Mouse (Mus musculus) heart, embryonic 14.5 days (tissue): ENCODE results near the gene Abhd11. TPM values are rescaled to one million over a fixed set of nuclear protein-coding genes. Genes with fewer than 3 reads are reported as not detected.
"Not testable (repeated sequence)": the region's sequence is repeated elsewhere in the genome, so short reads cannot be mapped to it uniquely, and the experiment has no call there.

Source experiments
- ATAC-seq: fragments of 200-750 bp; cut with Nextera tagmentation; 2 replicates; pipeline ENCODE4 v1.8.0; 2017; ENCODE audit warnings: low read depth, moderate TSS enrichment; ENCODE audit not compliant: insufficient number of reproducible peaks, insufficient read depth, low FRiP score
- H3K27ac ChIP-seq, 2 experiments: fragments of 200-500 bp in 1 of 2; fragments of 300-500 bp in 1 of 2; sonication (generic) in 1 of 2; replicated peaks in 1 of 2; 2 replicates each; pipeline ENCODE4 v1.5.1; 2012 to 2014; ENCODE audit warnings: low read depth in 2 of 2, low read length in 2 of 2, control low read depth in 1 of 2, mild to moderate bottlenecking in 1 of 2, mixed read lengths in 1 of 2; ENCODE audit not compliant: control insufficient read depth in 1 of 2, insufficient read depth in 1 of 2
- H3K27me3 ChIP-seq: fragments of 300-500 bp; sonication (generic); 2 replicates; pipeline ENCODE4 v1.6.1; 2014; ENCODE audit warnings: mild to moderate bottlenecking, low read length, control low read depth; ENCODE audit not compliant: control insufficient read depth, insufficient read depth
- H3K36me3 ChIP-seq: fragments of 300-500 bp; sonication (generic); 2 replicates; pipeline ENCODE4 v1.6.1; 2014; ENCODE audit warnings: mild to moderate bottlenecking, control low read depth, low read length, mixed read lengths; ENCODE audit not compliant: control insufficient read depth, insufficient read depth
- H3K4me1 ChIP-seq, 2 experiments: fragments of 200-500 bp in 1 of 2; fragments of 300-500 bp in 1 of 2; sonication (generic) in 1 of 2; 2 replicates each; pipeline ENCODE4 v1.6.1; 2012 to 2014; ENCODE audit warnings: low read length in 2 of 2, control low read depth in 1 of 2, mixed read lengths in 1 of 2; ENCODE audit not compliant: control insufficient read depth in 2 of 2, insufficient read depth in 2 of 2
- H3K4me2 ChIP-seq: fragments of 300-500 bp; sonication (generic); 2 replicates; pipeline ENCODE4 v1.6.1; 2014; ENCODE audit warnings: mild to moderate bottlenecking, low read length
- H3K4me3 ChIP-seq, 2 experiments: fragments of 200-500 bp in 1 of 2; fragments of 300-500 bp in 1 of 2; sonication (generic) in 1 of 2; 2 replicates each; pipeline ENCODE4 v1.5.1; 2012 to 2014; ENCODE audit warnings: low read length in 2 of 2, mild to moderate bottlenecking in 2 of 2, control low read depth in 1 of 2, low read depth in 1 of 2, moderate library complexity in 1 of 2; ENCODE audit not compliant: control insufficient read depth in 1 of 2, insufficient read depth in 1 of 2
- H3K9ac ChIP-seq: fragments of 300-500 bp; sonication (generic); 2 replicates; pipeline ENCODE4 v1.6.1; 2014; ENCODE audit warnings: mild to moderate bottlenecking, low read length
- H3K9me3 ChIP-seq: fragments of 300-500 bp; sonication (generic); 2 replicates; pipeline ENCODE4 v1.6.1; 2016; ENCODE audit warnings: low read length, control low read depth; ENCODE audit not compliant: control insufficient read depth
- WGBS: fragments of 180-500 bp; shearing (Covaris S2); extraction: QIAGEN DNeasy Blood & Tissue Kit; methylation state at CpG from one replicate; pipeline ENCODE4 v1.1.7; 2014; 5-methylcytosine and 5-hydroxymethylcytosine counted together
- polyA plus RNA-seq: library from polyadenylated mRNA; unstranded; fragments of >200 nt; fragmentation: Nextera tagmentation; extraction: Ambion mirVana; gene quantifications from 2 replicates; pipeline ENCODE4 v1.2.1, GENCODE M21; 2014

Gene Abhd11
- polyA plus RNA-seq, 1 experiment from 2014 or later, result 74.9 TPM

DNA sequence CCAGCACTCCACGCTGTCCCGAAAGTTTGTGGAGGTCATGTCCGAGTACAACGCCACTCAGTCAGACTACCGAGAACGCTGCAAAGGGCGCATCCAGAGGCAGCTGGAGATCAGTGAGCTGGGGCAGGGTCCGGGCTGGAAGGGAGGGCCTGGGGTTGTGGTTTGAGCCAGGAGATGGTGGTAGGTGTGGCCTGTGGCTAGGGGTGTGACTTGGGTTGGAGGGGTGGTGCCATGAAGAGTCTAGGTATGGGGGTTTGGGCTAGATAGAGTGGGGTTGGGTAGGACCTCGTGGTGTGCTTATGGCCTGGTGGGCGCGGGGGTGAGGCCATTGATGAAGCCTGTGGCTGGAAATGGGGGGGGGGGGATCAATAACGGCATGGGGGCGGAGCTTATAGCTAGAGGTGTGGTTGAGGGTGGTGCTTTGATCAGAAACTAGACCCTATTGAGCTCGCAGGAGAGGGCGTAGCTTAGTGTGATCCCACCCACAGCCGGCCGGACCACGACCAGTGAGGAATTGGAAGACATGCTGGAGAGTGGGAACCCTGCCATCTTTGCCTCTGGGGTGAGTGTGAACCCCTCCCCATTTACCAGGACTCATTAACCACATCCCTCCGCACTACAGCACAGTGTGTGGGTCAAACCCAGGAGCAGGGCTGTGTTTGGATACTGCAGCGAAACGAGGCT is 33.3 kb downstream of the Abhd11 start:
- WGBS, result 47% methylated on average over 21 of the region's 21 CpGs
- peaks cover 57% of the 10 kb centered on the region for H3K36me3 ChIP-seq

DNA sequence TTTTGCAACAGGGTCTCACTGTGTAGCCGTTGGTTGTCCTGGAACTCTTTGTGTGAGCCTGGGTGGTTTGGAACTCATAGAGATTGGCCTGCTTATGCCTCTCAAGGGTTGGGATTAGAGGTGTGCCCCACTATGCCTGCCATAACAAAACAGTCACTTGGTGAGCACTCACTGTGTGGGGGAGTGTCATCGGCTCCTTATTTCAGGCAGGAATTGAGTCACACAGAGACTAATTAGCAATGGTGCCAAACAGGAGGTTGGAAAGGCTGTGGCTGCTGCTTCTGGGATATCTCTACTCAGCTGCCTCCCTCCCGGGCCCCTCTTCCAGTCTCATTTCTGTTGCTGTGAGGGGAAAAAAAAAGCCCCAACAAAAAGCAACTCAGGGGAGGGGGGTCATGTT is 35.6 kb downstream of the Abhd11 start:
- Histone ChIP-seq H3K36me3 (peaks cover 54% of the 10 kb centered on the region), H3K4me2 (no peak overlapping the region), H3K27ac (no peak overlapping the region), H3K9me3 (no peaks in the 10 kb centered on the region), H3K27me3 (no peaks in the 10 kb centered on the region), H3K4me1 (peaks cover 11 to 12% of the 10 kb centered on the region in 2 experiments), H3K9ac (no peak overlapping the region), H3K4me3 (no peak overlapping the region)
- 88% methylated on average over 3 of the region's 3 CpGs for WGBS
- no peak for ATAC-seq

More for the DNA sequence above, 33.3 kb downstream of the Abhd11 start:
- Histone ChIP-seq H3K4me2 (no peak overlapping the region), H3K4me3 (no peak overlapping the region), H3K9ac (no peak overlapping the region), H3K27ac (no peak overlapping the region), H3K4me1 (peaks cover 11 to 12% of the 10 kb centered on the region in 2 experiments), H3K27me3 (no peaks in the 10 kb centered on the region), H3K9me3 (no peaks in the 10 kb centered on the region)
- no peak for ATAC-seq

DNA sequence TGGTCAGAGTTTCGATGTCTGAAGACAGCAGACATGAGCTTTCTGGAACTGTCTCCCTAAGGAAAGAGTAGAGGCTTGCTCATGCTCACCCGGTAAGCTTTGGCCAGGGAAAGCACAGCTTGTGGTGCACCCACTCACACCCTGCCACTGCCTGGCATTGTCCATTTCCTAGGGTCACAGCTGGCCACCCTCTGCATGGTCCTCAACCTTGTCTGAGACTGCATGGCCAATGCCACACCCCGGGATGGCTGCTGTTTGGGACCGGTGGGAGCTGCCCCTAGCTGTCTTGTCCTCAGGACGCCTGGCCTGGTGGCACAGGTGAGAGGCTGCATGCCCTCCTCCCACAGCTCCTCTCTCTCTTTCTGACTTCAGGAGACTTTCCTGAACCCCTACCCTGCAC is 39.6 kb downstream of the Abhd11 start:
- H3K27me3 ChIP-seq, result no peaks in the 10 kb centered on the region
- no peaks in the 10 kb centered on the region for H3K4me1 ChIP-seq
- no peak overlapping the region for H3K27ac ChIP-seq
- no peak overlapping the region for H3K9ac ChIP-seq
- H3K4me2 ChIP-seq, result no peak overlapping the region
- no peaks in the 10 kb centered on the region for H3K9me3 ChIP-seq
- peaks cover 72% of the 10 kb centered on the region for H3K36me3 ChIP-seq
- H3K4me3 ChIP-seq, result no peak overlapping the region
- WGBS, result 90% methylated on average over 5 of the region's 5 CpGs
- no peak; the same call in 1 of the 2 replicates for ATAC-seq

DNA sequence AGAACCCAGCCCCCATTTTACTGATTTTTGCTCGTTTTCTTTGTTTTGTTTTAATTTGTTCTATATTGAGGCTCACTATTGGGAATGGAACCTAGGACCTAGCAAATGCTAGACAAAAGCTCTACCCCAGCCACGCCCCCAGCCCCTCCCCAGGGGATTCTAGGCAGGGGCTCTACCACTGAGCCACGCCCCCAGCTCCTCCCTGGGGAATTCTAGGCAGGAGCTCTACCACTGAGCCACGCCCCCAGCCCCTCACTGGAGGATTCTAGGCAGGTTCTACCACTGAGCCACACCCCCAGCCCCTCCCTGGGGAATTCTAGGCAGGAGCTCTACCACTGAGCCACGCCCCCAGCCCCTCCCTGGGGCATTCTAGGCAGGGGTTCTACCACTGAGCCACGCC is 40.3 kb downstream of the Abhd11 start:
- peaks cover 77% of the 10 kb centered on the region for H3K36me3 ChIP-seq
- not testable (repeated sequence) for H3K27me3 ChIP-seq, H3K4me1 ChIP-seq, H3K9ac ChIP-seq, H3K9me3 ChIP-seq, H3K27ac ChIP-seq, ATAC-seq, H3K4me3 ChIP-seq, H3K4me2 ChIP-seq
- 82% methylated on average over 6 of the region's 6 CpGs for WGBS

DNA sequence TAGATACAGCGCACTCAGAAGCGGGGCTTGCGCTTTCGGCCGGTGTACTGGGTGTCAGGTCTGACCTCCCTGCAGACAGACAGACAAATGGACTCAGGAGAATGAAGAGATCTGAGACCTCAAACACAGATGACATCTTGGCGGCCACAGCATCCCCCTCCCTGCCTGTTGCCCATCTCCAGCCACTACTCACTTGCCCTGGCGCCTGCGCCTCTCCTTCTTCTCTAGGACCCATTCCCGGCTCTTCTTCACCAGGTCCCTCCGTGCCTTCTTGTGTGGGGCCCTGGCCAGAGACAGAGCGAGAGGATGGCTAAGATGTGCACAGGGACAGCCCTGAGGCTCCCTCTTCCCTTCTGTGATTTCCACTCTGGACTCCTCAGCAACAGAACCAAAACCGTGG is 44.4 kb downstream of the Abhd11 start:
- Histone ChIP-seq H3K27me3 (no peaks in the 10 kb centered on the region), H3K4me2 (no peak overlapping the region), H3K9me3 (no peaks in the 10 kb centered on the region), H3K36me3 (peaks cover 80% of the 10 kb centered on the region), H3K9ac (no peak overlapping the region), H3K4me3 (no peak overlapping the region), H3K27ac (no peak overlapping the region), H3K4me1 (no peaks in the 10 kb centered on the region)
- WGBS, result 57% methylated on average over 12 of the region's 12 CpGs
- ATAC-seq, result no peak

Other genes starting within 250 kb of the Abhd11 start
- gene Tmem270, start 102.4 kb upstream of the Abhd11 start, polyA plus RNA-seq, result not detected in 2 replicates
- gene Cldn13, start 93.6 kb upstream of the Abhd11 start, polyA plus RNA-seq, result 0.31 and 0.63 TPM in 2 replicates
- gene Mettl27, start 76.8 kb upstream of the Abhd11 start, polyA plus RNA-seq, result 11.1 and 12.0 TPM in 2 replicates
- gene Cldn4, start 62.2 kb upstream of the Abhd11 start, polyA plus RNA-seq, result 0.85 TPM in 1 of 2 replicates, not detected in the other
- gene Cldn3, start 22.9 kb upstream of the Abhd11 start, polyA plus RNA-seq, result 0.53 and 2.2 TPM in 2 replicates
- 5.4 and 6.4 TPM in 2 replicates for gene Stx1a, start 14.3 kb downstream of the Abhd11 start, polyA plus RNA-seq
- 30.6 and 31.1 TPM in 2 replicates for gene Dnajc30, start 55.0 kb downstream of the Abhd11 start, polyA plus RNA-seq
- gene Bud23, start 55.8 kb downstream of the Abhd11 start, polyA plus RNA-seq, result 47.2 and 52.3 TPM in 2 replicates
- 1.3 and 3.5 TPM in 2 replicates for gene Vps37d, start 69.1 kb downstream of the Abhd11 start, polyA plus RNA-seq
- gene Mlxipl, start 80.7 kb downstream of the Abhd11 start, polyA plus RNA-seq, result 0.34 and 0.92 TPM in 2 replicates
- gene Tbl2, start 140.5 kb downstream of the Abhd11 start, polyA plus RNA-seq, result 18.0 and 20.0 TPM in 2 replicates
- 36.7 and 41.4 TPM in 2 replicates for gene Bcl7b, start 159.1 kb downstream of the Abhd11 start, polyA plus RNA-seq
- gene Baz1b, start 178.1 kb downstream of the Abhd11 start, polyA plus RNA-seq, result 32.8 and 32.9 TPM in 2 replicates
- gene Fzd9, start 242.1 kb downstream of the Abhd11 start, polyA plus RNA-seq, result 5.2 and 5.8 TPM in 2 replicates